Mouse (Mus musculus) left cerebral cortex, postnatal 14 days (tissue): ENCODE data around the gene Senp1. TPM values are rescaled to one million over a fixed set of nuclear protein-coding genes. Genes with fewer than 3 reads are reported as not detected.

ENCODE experiments used
- DNase-seq, 2 experiments: peaks; one replicate each; pipeline ENCODE4 v3.0.0; 2021 to 2022; ENCODE audit warnings: low spot score in 2 of 2, mixed read lengths in 1 of 2
- intact Hi-C: fragments of 180-260 bp; cut with DNase I; formaldehyde crosslinking; loops from one replicate; pipeline ENCODE4 v1.15.1; 2025
- total RNA-seq, 2 experiments: library from RNA; stranded (reverse); gene quantifications; 2 replicates each; pipeline ENCODE4 v1.2.3; 2021

The Senp1 gene
- total RNA-seq, 2 experiments from 2014 or later, result 11.8 to 13.7 TPM

DNA sequence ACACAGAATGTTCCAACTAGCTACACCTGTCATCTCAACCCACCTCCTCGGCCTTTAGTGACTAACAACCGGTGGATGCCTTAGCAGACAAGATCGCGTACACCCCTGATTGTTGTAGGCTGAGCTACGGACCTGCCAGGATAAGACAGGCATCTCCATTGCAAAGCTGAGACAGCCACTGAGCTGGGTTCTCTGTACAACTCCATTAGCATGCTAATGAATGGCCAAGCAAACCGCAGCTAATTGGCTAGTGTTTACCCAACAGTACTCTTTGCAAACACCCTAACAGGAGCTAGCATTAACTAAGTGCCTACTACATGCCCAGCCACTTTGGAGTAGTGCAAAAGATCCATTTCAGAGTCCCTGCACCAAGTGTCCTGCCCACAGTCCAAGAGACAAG, 80.7 kb downstream of the Senp1 start:
- DNase-seq, result no peak
- intact Hi-C loops, result no loop called here

GRCm38 (mm10) chr15:98005181-98005580, 88.4 kb downstream of the Senp1 start:
- no peak for DNase-seq
- intact Hi-C loops, result no loop called here

GRCm38 (mm10) chr15:98004740-98005159, 88.8 kb downstream of the Senp1 start:
- intact Hi-C loops, result no loop called here
- no peak for DNase-seq

DNA sequence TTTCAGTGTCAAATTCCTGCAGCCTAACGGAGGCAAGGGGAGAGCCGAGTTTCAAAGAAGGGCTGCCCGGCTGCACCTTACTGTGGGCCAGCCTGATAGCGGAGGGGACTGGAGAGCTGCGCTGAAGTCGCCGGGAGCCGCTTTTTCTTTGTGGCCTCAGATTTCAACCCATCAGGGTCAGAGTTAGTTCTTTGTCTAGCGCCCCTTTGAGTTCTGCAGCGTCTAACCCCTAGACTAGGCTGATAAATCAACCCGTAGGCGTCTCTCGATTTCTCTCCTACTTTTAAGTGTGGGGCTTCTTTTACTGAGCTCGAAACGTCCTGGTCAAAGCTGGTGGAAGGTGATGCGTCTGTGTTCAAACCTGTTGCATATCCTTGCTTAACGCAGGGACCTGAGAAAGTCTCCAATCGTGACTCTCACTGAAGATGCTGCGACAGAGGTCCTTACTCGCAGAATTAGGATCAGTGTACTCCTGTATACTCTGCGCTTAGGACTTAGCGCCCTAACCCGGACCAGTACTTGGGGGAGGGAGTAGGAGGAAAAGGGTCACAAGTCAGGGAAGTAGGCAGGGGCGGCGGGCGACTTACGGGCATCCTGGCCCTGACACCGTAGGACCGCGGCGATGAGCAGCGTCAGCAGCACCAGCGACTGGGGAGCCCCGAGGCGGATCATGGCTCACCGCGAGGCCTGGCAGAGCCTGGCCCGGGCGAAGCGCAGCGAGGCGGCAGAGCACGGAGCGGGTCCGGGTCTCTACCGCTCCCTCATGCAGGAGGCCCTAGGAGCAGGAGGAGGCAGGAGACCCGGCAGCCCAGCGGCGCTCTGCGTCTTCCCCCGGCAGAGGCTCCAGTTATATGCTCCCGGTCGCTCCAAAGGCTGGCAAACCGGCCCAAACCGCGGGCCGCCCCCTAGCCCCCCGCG, 89.5 kb downstream of the Senp1 start, which contains the start of gene Col2a1:
TSS of gene Col2a1 (minus strand) at position 874 of the 918 bp plus-strand sequence.
- no peak for DNase-seq
- intact Hi-C loops, result no loop called here

- no peak for DNase-seq
- intact Hi-C loops, result no loop called here
Measured at GRCm38 (mm10) chr15:98002991-98003821, 90.3 kb downstream of the Senp1 start.

DNA sequence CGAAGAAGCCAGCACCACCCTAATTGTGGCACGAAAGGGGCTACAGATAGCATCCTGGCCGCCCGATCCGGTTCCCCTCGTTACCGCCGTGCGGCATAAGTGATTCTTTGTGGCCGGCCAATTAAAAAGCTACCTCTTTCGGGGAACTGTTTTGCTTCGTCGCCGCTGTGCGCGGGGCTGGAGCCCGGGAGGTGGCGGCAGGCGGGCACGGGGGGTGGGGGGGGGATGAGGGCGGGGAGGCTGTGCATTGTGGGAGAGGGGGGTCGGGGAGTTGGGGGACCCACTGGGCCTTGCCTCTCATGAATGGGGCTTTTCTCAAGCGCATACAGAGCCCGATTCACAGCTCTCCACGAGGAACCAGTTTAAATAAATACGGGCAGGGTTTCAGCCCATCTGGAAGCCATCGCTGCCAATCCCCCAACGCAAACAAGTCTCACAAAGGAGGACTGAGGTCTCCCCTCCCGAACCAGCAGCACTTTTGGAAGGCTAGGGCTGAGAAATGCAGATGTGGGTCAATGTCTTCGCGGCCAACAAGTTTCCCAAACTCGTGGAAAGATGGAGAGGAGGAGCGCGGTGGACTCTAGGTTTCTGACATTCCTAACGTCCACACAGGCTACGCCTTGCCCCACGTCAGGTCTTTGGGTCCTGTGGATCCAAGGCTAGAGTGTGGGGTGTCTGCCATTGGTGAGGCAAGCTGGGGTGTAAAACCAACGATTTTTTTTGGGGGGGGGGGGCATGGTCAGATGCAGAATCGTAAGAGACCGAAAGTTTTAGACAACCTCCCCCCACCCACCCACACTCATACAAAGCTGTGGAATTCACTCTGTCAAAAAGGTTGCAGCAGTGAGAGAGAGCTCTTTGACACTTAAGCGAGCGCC, 91.2 kb downstream of the Senp1 start:
- DNase-seq, result peak in 1 of 2 experiments; percentile 28
- intact Hi-C loops, result no loop called here

DNA sequence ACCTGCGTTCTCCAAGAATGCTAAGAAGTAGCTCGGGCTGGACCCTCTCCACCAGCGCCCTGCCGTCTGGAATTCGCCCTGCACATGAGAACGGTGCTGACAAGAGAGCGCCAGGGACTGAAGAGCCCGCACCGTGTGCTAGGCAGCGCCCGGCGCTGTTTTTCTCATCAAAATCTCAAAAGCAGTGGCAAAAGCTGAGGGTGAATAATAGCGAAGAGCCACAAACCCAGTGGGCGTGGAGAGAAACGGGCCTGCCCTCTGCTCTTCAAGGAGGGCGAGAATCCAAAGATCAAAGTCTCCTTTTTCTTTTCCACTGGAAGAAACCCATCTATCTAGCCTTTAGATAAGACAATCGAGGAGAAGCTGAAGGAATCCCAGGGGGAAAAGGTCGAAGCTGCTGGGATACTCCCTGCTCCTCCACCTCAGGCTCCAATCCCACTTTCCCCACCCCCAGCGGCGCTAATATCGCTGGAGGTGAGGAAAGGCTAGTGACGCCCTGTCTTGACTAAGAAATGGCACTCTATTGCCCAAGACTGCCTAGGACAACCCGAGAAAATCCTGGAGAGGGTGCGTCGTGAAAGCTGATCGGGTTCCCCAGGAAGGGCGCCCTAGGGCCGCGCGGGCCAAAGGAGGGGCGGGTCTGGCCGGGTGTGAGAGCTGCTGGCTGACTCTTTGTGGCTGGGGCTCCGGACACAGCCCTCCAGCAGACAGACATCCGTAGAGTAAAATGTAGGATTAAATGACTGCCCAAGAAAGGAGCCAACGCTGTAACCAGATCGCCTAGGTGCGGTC, 92.0 kb downstream of the Senp1 start:
- intact Hi-C loops, result no loop called here
- DNase-seq, result no peak

DNA sequence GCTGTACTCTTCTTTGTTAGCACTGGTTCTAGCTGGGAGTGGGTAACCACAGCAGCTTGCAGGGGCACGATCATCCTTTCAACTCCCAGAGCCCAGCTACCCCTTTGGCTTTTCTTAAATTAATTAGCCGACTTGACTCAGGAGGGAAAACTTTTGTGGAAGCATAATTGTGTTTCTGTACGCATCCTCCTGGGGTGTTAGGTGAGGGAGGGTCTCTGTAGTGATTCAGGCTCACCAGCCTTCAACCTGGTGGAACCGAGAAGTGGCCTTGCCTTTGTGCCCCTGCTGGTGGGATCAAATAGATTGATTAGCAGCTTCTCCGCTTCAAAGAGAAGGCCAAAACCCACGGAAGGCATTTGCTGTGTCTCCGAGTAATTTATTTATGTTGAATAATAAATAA, 93.6 kb downstream of the Senp1 start:
- DNase-seq, result no peak
- intact Hi-C loops, result no loop called here

- intact Hi-C loops, result no loop called here
- DNase-seq, result no peak
Measured at GRCm38 (mm10) chr15:97999546-97999945, 94.0 kb downstream of the Senp1 start.

DNA sequence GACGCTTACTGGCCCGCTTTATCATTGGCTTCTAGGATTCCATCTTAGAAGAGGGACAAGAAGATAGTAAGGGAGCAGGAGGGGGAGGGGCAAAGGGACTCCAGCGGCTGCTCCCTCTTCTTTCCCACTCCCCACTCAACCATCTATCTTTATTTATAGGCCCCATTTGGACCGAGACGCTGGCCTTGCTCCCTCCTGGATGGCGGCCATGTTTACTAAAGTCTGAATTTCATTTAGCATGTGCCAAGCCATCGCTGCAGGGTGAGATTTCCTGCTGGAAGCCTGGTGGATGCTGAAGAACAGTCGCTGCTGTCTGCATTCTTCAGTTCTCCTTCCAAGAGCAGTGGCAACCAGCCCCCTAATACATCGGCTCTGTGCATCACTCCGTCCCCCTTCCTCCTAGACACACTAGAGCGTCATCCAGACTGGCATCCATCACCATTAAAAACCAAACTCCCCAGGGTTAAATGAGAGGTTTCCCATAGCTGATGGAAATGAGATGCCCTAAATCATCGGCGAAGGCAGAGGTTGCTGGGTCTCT, 96.8 kb downstream of the Senp1 start:
- intact Hi-C loops, result no loop called here
- peak; percentile 30 to 56 for DNase-seq

DNA sequence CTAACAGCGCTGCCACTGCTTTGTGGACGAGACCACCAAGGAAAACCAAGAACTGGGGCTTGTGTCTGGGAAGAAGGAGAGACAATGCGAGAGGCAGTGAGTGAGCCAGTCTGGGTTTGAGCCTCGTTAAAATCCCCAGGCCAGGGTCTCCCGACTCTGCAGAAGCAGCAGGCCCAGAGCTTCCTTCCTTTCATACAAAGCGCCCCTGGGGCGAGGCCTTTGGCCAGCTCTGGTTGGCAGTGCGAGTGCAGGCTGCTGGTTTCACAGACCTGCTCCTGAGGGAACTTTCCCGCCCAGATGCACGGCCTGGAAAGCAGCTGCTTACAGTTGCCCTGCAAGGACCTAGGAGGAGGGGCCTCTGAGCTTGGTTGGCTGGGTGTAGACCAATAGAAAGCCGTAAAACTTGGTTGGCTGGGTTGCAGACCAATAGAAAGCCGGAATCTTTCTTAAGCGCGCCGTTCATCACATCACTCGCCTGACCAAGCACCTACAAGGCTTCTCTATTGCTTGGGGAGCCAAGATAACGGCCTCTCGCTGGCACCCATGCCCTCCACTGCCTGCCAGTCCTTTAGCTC, 100.7 kb downstream of the Senp1 start:
- peak; percentile 84 to 91 for DNase-seq
- intact Hi-C loops, result no loop called here

DNA sequence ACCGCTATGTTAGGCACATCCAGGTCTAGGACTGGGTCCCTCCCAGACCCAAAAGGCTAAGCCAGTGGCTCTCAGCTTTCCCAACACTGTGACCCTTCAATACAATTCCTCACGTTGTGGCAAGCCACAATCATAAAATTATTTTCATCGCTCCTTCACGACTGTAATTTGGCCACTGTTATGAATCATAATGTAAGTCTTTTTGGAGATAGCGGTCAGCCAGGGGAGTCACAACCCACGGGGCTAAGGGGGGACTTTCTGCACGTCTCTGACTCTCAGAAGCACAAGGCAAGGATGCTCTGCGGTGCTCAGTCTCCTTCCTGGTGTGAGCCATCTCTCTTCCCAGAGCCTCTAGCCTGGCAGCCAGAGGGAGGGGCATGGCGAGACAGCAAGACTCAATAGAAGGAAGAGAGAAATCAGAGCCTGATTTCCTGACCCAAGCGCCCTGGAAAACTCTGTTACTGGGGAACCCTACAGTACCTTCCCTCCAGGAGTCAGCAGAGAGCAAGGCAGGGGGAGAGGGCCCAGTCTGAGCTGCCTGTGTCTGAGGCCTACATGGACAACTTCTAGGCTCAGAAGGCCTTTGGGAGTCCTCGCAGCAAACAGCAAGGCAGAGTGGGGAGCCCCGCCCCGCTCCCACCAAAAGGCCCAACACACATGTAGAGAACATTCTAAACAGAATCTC, 101.4 kb downstream of the Senp1 start:
- intact Hi-C loops, result no loop called here

DNA sequence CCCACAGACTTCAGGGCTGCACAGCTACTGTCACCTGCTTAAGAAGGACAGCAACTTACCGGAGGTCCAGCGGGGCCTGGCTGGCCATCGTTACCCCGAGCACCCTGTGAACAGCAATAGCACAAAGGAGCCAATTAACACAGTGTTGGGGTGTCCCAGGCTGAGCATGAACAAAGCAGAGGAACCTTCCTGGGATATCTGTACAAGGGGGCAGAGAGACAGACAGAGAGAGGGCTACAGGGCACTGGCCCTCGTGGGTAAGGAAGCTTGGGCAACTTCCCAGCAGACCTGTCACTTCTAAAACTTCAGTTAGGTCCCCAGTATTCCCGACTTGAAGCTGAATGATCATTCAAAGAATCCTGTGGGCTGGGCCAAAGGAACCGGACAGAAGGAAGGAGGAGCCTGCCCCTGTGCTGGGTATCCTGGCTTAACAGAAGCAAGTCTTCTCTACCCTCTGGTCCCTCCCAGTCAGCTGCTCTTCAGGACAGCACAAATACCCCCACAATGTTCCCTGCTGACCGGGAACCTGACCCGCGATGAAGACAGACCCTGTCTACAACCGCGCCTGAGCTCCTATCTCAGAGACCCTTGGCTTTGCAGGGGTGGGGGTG, 102.2 kb downstream of the Senp1 start:
- intact Hi-C loops, result no loop called here
- no peak for DNase-seq

More for the DNA sequence above, 101.4 kb downstream of the Senp1 start:
- DNase-seq, result no peak

DNA sequence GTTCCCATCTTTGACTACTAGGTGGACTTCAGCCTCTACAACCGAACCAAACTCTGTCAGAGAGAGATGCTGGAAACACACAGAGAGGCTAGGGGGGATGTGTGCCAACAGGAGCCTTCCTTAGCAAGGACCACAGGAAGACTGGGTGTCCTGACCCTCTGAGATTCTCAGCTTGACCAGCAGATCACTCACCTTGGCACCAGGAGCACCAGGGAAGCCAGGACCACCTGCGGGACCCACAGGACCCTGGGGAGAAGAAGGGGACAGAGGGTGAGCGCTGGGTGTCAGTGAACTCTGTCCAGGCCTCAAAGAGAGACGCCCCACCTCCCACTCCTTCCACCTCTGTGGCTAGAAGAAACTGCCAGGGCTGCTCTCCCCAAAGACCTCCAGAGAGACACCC, 102.8 kb downstream of the Senp1 start:
- intact Hi-C loops, result no loop called here

GRCm38 (mm10) chr15:97990124-97990523, 103.4 kb downstream of the Senp1 start:
- intact Hi-C loops, result no loop called here

More for the DNA sequence above, 102.8 kb downstream of the Senp1 start:
- no peak for DNase-seq

GRCm38 (mm10) chr15:97989544-97989943, 104.0 kb downstream of the Senp1 start:
- intact Hi-C loops, result no loop called here
- DNase-seq, result no peak

More at GRCm38 (mm10) chr15:97990124-97990523, 103.4 kb downstream of the Senp1 start:
- DNase-seq, result no peak
